Mouse (Mus musculus): ENCODE data around the gene Exoc3l.

The Exoc3l gene

DNA sequence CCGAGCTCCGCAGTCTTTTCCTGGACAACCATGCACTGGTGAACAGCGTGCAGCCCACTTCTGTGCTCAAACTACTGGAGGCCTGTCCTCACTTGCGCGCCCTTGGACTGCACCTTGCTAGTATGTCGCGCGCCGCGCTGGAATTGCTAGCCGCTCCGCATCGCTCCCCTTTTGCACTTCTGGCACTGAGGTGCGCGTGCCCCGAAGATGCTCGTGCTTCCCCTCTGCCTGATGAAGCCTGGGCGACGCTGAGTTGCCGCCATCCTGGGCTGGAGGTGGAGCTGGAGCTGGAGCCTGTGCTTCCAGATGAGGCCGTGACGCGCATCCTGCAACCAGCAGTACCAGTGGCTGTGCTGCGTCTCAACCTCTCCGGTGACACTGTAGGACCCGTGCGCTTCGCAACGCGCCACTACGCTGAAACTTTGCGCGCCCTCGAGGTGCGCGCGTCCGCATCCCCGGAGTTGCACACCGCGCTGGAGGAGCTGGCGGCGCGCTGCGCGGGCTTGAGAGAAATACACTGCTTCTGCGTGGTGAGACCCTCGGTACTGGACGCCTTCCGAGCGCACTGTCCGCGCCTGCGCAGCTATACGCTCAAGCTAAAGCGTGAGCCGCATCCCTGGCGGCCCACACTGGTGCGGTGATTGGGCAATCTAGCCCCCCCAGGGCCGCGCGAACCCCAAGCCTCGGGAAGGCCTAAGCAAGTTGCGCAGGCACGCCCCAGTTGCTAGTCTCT is 27.4 kb downstream of the Exoc3l start:
- DNase-seq (ENCODE audit: inconsistent ontology term) = peak; percentile 39

GRCm38 (mm10) chr8:105266775-105267174 is 29.1 kb downstream of the Exoc3l start:
- DNase-seq (ENCODE audit: inconsistent ontology term) = no peak

DNA sequence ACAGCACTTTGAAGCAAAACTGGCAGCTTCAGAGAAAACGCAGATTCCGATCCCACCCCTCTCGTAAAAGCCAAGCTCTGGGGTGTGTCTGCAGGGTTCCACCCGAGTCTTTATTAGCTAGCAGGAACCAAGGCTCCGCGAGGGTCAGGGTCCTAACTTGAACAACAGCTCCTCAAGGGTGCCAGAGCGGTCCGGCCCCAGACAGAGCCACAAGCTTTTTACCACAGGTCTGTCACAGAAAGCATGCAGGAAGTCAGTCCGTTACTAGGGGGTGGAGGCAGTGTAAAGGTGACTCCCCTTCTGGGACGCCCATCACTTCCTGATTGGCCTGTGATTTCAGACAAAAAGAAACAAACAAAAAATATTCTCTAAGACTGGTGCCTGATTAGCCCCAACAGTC is 30.8 kb downstream of the Exoc3l start:
- DNase-seq (ENCODE audit: inconsistent ontology term) = peak; percentile 37

- peak; percentile 84 for DNase-seq (ENCODE audit: inconsistent ontology term)
These were observed 31.6 kb downstream of the Exoc3l start, which contains the start of the genes Tradd and Fbxl8 for GRCm38 (mm10) chr8:105264024-105264982. TSS of gene Tradd (minus strand) at chr8:105264609. TSS of gene Fbxl8 (plus strand) at chr8:105264648.

DNA sequence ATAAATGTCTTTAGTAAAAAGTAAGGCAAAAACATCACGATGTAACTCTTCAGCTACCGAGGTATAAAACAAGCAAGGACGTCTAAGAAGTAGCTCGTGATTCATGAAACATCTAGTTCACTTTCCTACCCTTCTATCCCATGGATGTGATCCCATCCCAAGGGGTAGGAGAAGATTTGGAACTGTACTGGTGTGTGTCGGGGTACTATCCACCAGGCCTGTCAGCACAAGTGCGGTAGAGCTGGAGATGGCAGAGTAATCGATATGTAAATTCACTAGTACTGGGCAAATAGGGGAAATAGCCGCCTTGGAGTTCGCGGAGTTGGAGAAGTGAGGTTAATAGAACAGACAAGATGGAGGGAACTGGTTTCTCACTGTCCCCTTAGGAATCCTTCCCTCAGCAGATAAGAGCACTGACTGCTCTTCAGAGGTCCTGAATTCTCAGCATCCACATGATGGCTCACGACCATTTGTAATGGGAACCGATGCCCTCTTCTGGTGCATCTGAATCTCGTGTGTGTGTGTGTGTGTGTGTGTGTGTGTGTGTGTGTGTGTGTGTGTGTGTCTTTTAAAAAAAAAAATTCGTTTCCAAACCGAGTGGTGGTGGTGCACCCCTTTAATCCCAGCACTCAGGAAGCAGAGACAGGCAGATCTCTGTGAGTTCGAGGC is 32.5 kb downstream of the Exoc3l start:
- no peak for DNase-seq (ENCODE audit: inconsistent ontology term)

DNA sequence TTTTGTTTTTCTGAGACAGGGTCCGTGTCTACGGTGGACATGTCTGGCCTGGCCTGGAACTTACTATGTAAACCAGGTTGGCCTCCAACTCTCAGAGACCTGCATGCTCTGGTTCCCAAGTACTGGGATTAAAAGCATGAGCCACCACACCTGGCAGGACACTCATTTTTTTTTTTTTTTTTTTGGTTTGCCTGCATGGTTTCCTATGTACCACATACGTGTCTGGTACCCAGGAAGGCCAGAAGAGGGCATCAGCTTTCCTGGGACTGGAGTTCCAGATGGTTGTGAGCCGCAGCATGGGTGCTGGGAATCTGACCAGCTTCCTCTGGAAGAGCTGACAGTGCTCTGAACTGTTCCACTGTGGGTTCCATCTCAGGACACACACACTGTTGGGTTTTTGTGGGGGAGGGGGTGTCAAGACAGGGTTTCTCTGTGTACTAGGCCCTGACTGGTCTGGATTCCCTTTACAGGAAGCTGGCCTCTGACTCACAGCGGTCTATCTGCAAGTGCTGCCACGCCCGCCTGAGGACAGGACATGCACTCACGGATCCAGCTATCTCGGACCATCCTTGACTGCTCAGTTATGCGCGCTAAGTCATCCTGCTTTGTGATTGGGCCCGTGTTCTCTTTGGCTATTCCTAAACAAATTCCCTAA is 34.4 kb downstream of the Exoc3l start:
- DNase-seq (ENCODE audit: inconsistent ontology term) = no peak

DNA sequence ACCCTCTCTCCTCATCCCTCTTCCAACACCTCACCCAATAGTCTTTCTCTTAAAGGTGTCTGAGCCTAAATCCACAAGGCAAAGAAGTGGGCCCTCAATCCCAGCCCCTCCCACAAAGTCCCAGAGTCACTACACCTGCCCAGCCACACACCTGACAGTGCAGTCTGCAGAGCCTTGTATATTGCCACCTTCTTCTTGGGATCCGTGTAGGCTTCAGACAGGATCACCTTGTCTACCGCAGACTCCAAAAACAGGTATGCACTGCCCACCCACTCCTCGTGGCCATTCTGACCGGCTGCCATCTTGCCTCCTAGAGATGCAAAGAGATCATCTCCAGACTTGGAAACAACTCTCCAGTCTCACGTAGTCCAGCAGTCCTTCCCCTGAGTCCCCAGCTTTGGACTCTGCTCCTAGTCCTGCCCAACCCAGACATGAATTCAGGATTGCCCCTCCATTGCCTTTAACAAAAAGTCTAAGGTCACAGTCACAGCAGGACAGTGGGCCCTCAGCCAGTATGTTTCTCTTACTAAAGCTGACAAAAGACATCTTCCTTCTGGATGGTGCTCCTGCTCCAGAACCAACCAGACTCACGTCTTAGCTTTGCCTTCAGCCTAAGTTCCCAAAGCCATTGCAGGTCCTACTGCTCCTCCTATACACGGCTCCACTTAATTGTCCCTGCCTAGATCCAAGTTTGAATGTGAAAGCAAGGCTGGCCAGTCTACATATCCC is 35.4 kb downstream of the Exoc3l start:
- no peak for DNase-seq (ENCODE audit: inconsistent ontology term)

- DNase-seq (ENCODE audit: inconsistent ontology term) = peak; percentile 69
These were observed 36.1 kb downstream of the Exoc3l start for GRCm38 (mm10) chr8:105259721-105260320.

- peak; percentile 18 for DNase-seq (ENCODE audit: inconsistent ontology term)
These were observed 36.8 kb downstream of the Exoc3l start for GRCm38 (mm10) chr8:105258911-105259720.

DNA sequence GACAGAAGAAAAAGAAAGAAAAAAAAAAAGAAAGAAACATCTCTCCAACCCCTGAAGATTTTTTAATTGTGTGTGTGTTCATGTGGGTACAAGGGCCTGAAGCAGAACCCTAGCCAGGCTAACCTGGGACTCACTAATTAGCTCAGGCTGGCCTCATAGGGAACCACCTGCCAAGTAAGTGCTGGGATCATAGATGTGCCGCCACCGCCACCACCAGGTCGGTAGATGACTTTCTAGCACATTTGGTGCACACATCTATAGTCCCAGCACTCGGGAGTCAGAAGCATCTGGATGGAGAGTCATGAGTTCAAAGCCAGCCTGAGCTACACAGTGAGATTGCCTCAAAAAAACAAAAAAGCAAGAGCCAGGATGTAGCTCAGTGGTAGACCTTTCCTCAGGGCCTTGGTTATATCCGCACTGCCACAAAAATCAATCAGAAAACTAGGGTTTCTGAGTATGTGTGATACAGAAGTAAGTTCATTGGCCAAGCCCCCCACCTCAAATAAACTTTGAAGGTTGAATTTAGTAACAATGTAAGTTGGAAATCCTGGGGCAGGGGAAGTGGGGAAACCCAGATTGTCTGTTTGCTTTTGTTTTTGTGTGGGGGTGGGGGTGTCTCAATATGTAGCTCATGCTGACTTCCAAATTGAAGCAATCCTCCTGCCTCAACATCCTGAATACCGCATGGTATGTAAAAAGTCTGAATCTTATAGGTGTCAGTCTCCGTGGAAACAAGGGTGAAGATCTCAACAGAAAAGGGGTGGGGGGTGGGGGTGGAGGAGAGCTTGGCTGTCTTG is 38.4 kb downstream of the Exoc3l start:
- no peak for DNase-seq (ENCODE audit: inconsistent ontology term)

DNA sequence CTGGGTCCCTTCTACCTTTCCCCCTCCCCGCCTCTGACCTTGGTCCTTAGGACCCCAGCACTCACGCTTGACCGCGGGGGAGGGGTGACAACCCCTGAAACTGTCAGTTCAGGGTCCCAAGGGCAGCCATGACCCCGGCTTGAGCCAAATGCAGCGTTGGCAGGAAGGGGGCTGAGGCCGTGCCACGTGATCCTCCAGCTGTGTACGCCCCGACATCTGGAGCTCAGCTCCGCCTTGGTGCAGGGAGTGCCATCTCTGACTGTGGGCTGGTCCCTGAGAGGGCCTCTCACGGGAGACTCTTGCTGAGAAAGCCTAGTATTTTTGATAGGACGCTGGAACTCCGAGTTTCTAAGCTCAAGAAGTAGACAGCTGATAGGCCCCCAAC is 40.9 kb downstream of the Exoc3l start, which contains the start of gene B3gnt9:
B3gnt9 (minus strand) TSS at position 188 of the 385 bp plus-strand sequence.
- no peak for DNase-seq (ENCODE audit: inconsistent ontology term)

DNA sequence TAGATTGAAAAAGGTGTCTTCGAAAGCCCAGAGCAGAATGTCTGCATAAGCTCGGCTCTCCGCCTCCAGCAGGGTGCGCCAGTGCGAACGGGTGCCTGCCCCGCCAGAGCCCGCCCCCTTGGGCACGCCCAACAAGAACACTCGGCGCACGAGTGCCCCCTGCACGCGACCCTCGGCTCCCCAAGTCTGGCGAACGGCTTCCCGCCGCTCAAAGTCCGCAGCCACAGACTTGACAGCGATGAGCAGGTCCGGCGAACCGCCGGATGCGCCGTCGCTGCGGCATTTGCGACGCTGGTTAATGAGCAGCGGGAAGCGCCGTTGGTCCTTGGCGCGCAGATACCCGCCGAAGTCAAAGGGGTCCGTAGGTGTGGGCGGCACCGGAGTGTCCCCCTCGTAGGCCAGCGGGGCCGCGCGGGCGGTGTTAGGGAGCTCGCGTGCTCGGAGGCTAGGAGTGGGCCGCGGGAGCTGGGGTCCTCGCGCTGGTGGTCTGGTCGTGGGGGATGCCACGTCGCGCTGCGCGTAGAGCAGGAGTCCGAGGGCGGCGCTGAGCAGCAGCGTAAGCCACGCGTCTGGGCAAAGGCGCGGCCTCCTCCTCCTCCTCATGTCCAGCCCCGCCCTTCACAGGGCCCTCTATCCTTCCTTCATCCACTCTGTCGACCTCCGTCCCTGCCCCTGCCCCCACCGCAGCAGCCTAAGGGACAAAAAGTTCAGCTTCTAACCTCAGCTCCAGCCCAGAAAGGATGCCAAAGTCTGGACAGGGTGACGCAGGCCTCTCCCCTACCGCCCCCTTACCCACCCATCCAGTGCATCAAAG is 41.5 kb downstream of the Exoc3l start:
- DNase-seq (ENCODE audit: inconsistent ontology term) = peak; percentile 89

- DNase-seq (ENCODE audit: inconsistent ontology term) = peak; percentile 11
These were observed 42.1 kb downstream of the Exoc3l start for GRCm38 (mm10) chr8:105253766-105254151.

- DNase-seq (ENCODE audit: inconsistent ontology term) = no peak
These were observed 43.0 kb downstream of the Exoc3l start for GRCm38 (mm10) chr8:105252680-105253537.

GRCm38 (mm10) chr8:105251954-105252353 is 43.9 kb downstream of the Exoc3l start:
- no peak for DNase-seq (ENCODE audit: inconsistent ontology term)

DNA sequence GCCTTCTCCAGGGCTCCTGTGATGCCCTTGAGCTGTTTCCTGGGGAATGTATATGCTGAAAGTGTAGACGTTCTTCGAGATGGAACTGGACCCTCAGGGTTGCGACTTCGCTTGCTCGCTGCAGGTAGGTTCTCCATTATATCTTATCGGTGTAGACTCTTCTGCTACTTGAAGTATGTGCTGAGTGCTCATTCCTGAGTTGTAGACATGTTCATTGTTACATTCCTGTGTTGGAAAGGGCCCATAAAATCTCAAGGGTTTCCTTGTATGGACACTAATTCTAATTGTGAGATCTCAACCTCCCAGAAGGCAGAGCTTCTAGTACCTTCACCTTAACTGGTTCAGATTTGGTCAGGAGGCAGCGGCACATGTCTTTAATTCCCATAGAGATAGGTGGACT is 54.9 kb downstream of the Exoc3l start:
- DNase-seq (ENCODE audit: inconsistent ontology term) = no peak

Data from Muller cell, postnatal 12 days (primary cell).